Mouse (Mus musculus): ENCODE data around the gene Sec23b. TPM values are rescaled to one million over a fixed set of nuclear protein-coding genes. Genes with fewer than 3 reads are reported as not detected.

Gene Sec23b
- polyA plus RNA-seq, 2 experiments, result 76.2 to 80.1 TPM

DNA sequence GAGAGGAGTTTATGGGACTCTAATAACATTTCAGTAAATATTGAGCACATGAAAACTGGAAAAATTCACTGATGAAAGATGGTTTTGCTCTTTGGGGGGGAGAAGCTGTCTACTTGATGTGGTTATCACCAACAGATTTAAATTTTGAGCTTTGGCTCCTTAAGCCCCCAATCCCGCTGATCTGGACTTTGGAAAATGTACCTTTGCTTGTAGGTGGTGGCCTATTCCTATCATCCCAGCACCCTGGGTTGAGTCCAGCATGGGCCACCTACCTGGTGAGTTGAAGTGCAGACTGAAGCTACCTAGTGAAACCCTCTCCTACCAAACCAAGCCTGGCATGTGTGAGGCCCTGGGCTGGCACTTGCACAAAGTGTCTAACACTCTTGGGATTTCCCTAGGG, 45.5 kb downstream of the Sec23b start:
- H3K9ac ChIP-seq (ENCODE audit: low read depth, low read length, severe bottlenecking), result no peak overlapping the region
- peaks cover 3% of the 10 kb centered on the region; the same call in 1 of the 2 replicates for H3K4me1 ChIP-seq (ENCODE audit: control insufficient read depth, insufficient read depth, low read length)
- no peaks in the 10 kb centered on the region for H3K27me3 ChIP-seq (ENCODE audit: control insufficient read depth, insufficient read depth, low read length)
- H3K36me3 ChIP-seq (ENCODE audit: control insufficient read depth, insufficient read depth, low read length), result no peaks in the 10 kb centered on the region
- no peak overlapping the region for H3K27ac ChIP-seq (replicated peaks; ENCODE audit: low read depth, low read length)
- H3K9me3 ChIP-seq (ENCODE audit: control insufficient read depth, low read length), result no peaks in the 10 kb centered on the region
- ATAC-seq (ENCODE audit: low FRiP score, low read depth), result no peak
- TF ChIP-seq POLR2A (IDR thresholded peaks at IDR 0.05; ENCODE audit: borderline replicate concordance, extremely low read depth, insufficient read depth, insufficient read length), result no peak
- H3K4me3 ChIP-seq (replicated peaks; ENCODE audit: low read length), result no peak overlapping the region
- 86% methylated on average over 1 of the region's 1 CpGs for WGBS
- H3K4me2 ChIP-seq (replicated peaks; ENCODE audit: low read depth, low read length, severe bottlenecking), result no peak overlapping the region
- no peak for DNase-seq (ENCODE audit: low spot score)

DNA sequence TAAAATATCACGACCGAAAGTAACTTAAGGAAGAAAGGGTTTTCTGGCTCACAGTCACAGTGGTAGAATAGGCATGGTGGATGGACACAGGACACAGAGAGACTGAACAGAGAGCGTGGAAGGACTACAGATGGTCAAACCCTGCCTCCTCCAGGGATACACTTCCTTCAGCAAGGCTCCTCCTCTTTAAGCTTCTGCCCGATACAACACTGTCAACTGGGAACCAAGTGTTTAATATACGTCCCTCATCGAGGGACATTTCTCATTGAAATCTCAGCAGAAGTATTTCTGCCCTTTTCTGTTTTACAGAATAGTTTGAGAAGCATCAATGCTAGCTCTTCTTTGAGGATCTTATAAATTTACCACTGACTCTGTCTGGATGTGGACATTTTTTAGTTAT, 57.9 kb downstream of the Sec23b start:
- Histone ChIP-seq H3K27ac (replicated peaks; ENCODE audit: low read depth, low read length) (no peak overlapping the region), H3K27me3 (ENCODE audit: control insufficient read depth, insufficient read depth, low read length) (no peaks in the 10 kb centered on the region)
- WGBS, result 90% methylated on average over 6 of the region's 6 CpGs

DNA sequence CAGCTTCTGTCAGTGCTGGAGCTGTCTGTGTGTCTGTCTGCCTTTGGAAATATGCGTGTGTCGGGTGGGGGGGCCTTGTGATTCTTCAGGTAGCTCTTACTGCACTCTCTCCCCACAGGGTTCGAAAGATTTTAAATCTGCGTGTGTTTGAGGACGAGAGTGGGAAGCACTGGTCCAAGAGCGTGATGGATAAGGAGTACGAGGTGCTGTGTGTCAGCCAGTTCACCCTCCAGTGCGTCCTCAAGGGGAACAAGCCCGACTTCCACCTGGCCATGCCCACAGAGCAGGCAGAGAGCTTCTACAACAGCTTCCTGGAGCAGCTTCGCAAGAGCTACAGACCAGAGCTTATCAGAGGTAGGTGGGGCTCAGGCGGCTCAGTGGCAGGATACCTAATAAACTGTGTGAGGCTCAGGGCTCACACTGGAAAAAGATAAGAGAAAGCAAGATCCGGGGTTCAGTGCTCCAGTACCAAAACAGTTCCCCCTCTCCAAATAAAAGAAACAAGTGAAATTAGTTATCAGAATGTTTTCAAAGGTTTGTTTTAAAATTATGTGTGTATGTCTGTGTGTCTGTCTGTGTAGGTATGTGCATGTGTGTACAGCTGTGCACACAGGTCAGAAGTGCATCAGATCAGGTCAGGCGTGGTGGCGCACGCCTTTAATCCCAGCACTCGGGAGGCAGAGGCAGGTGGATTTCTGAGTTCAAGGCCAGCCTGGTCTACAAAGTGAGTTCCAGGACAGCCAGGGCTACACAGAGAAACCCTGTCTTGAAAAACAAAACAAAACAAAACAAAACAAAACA, 61.2 kb downstream of the Sec23b start:
- no peak overlapping the region for H3K9ac ChIP-seq (ENCODE audit: low read depth, low read length, severe bottlenecking)
- ATAC-seq (ENCODE audit: low FRiP score, low read depth), result no peak
- no peak for TF ChIP-seq POLR2A (IDR thresholded peaks at IDR 0.05; ENCODE audit: borderline replicate concordance, extremely low read depth, insufficient read depth, insufficient read length)
- no peaks in the 10 kb centered on the region for H3K27me3 ChIP-seq (ENCODE audit: control insufficient read depth, insufficient read depth, low read length)
- no peaks in the 10 kb centered on the region for H3K9me3 ChIP-seq (ENCODE audit: control insufficient read depth, low read length)
- H3K27ac ChIP-seq (replicated peaks; ENCODE audit: low read depth, low read length), result no peak overlapping the region
- no peaks in the 10 kb centered on the region for H3K4me1 ChIP-seq (ENCODE audit: control insufficient read depth, insufficient read depth, low read length)
- H3K4me3 ChIP-seq (replicated peaks; ENCODE audit: low read length), result no peak overlapping the region
- no peak overlapping the region for H3K4me2 ChIP-seq (replicated peaks; ENCODE audit: low read depth, low read length, severe bottlenecking)
- 86% methylated on average over 16 of the region's 16 CpGs for WGBS
- no peak for DNase-seq (ENCODE audit: low spot score)
- no peaks in the 10 kb centered on the region for H3K36me3 ChIP-seq (ENCODE audit: control insufficient read depth, insufficient read depth, low read length)

More for the DNA sequence above, 57.9 kb downstream of the Sec23b start:
- H3K4me2 ChIP-seq (replicated peaks; ENCODE audit: low read depth, low read length, severe bottlenecking), result no peak overlapping the region
- ATAC-seq (ENCODE audit: low FRiP score, low read depth) (no peak), DNase-seq (ENCODE audit: low spot score) (no peak)
- H3K4me3 ChIP-seq (replicated peaks; ENCODE audit: low read length), result no peak overlapping the region
- H3K36me3 ChIP-seq (ENCODE audit: control insufficient read depth, insufficient read depth, low read length), result no peaks in the 10 kb centered on the region
- H3K9me3 ChIP-seq (ENCODE audit: control insufficient read depth, low read length), result no peaks in the 10 kb centered on the region
- TF ChIP-seq POLR2A (IDR thresholded peaks at IDR 0.05; ENCODE audit: borderline replicate concordance, extremely low read depth, insufficient read depth, insufficient read length), result no peak
- H3K9ac ChIP-seq (ENCODE audit: low read depth, low read length, severe bottlenecking), result no peak overlapping the region
- H3K4me1 ChIP-seq (ENCODE audit: control insufficient read depth, insufficient read depth, low read length), result no peaks in the 10 kb centered on the region

DNA sequence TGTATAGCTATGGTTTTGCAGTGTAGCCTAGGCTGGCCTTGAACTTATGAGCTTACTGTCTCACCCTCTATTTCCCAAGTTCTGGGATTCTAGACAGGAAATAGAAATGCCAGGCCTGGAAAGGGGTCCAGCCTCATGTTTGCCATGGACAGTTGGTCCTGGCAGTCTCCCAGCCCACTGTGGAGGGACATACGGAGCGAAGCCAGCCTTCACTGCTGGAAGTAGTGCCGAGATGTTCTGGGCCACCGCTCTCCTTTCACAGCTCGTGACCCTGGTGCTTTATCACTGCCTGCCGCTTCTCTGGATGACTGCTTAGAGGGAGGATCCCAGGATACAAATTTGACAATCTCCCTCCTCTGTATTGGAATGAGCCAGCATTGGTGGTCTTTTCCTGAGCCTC, 65.5 kb downstream of the Sec23b start:
- no peak for DNase-seq (ENCODE audit: low spot score)
- H3K9ac ChIP-seq (ENCODE audit: low read depth, low read length, severe bottlenecking), result no peak overlapping the region
- no peaks in the 10 kb centered on the region for H3K36me3 ChIP-seq (ENCODE audit: control insufficient read depth, insufficient read depth, low read length)
- no peak for ATAC-seq (ENCODE audit: low FRiP score, low read depth)
- no peak overlapping the region for H3K27ac ChIP-seq (replicated peaks; ENCODE audit: low read depth, low read length)
- no peak overlapping the region for H3K4me2 ChIP-seq (replicated peaks; ENCODE audit: low read depth, low read length, severe bottlenecking)
- TF ChIP-seq POLR2A (IDR thresholded peaks at IDR 0.05; ENCODE audit: borderline replicate concordance, extremely low read depth, insufficient read depth, insufficient read length), result no peak
- no peaks in the 10 kb centered on the region for H3K9me3 ChIP-seq (ENCODE audit: control insufficient read depth, low read length)
- 94% methylated on average over 6 of the region's 6 CpGs for whole genome bisulfite sequencing
- no peaks in the 10 kb centered on the region for H3K4me1 ChIP-seq (ENCODE audit: control insufficient read depth, insufficient read depth, low read length)
- no peaks in the 10 kb centered on the region for H3K27me3 ChIP-seq (ENCODE audit: control insufficient read depth, insufficient read depth, low read length)
- no peak overlapping the region for H3K4me3 ChIP-seq (replicated peaks; ENCODE audit: low read length)

DNA sequence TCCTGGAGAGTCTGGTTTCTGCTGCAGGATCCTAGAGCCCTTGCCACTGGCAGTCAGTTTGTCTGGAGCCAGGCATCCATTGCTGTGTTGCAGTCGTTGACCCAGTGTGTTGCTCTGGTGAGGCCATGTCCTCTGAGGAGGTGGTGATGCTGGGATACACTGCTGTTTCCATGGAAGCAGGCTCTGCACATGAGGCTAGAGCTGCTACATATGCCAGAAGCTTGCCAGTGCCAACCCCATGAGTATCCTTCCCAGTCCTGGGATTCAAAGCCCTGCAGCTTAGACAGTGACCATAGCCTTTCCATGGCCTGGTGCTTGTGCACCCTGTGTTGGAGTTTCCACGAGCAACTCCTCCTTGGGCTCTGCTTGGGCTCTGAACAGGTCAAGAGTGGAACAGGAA, 77.5 kb downstream of the Sec23b start:
- H3K27me3 ChIP-seq (ENCODE audit: control insufficient read depth, insufficient read depth, low read length), result no peaks in the 10 kb centered on the region
- 79% methylated on average over 2 of the region's 2 CpGs for WGBS

More for the DNA sequence above, 77.5 kb downstream of the Sec23b start:
- no peak for ATAC-seq (ENCODE audit: low FRiP score, low read depth)
- Histone ChIP-seq H3K9ac (ENCODE audit: low read depth, low read length, severe bottlenecking) (no peak overlapping the region), H3K9me3 (ENCODE audit: control insufficient read depth, low read length) (0 out of 2 replicates have a peak, but pooled peaks cover 2% of the 10 kb centered on the region), H3K4me2 (replicated peaks; ENCODE audit: low read depth, low read length, severe bottlenecking) (no peak overlapping the region), H3K4me3 (replicated peaks; ENCODE audit: low read length) (no peak overlapping the region), H3K27ac (replicated peaks; ENCODE audit: low read depth, low read length) (no peak overlapping the region), H3K36me3 (ENCODE audit: control insufficient read depth, insufficient read depth, low read length) (0 out of 2 replicates have a peak, but pooled peaks cover 4% of the 10 kb centered on the region), H3K4me1 (ENCODE audit: control insufficient read depth, insufficient read depth, low read length) (0 out of 2 replicates have a peak, but pooled peaks cover 4% of the 10 kb centered on the region)
- DNase-seq (ENCODE audit: low spot score), result no peak
- TF ChIP-seq POLR2A (IDR thresholded peaks at IDR 0.05; ENCODE audit: borderline replicate concordance, extremely low read depth, insufficient read depth, insufficient read length), result no peak
